Mouse (Mus musculus) cerebellum, postnatal 4 days (tissue): ENCODE results near the gene Slain1.
A peak's percentile ranks its signal among the peaks of the same experiment; 100 is the strongest.
"Not testable (repeated sequence)": the region's sequence is repeated elsewhere in the genome, so short reads cannot be mapped to it uniquely, and the experiment has no call there.

Source experiments
- DNase-seq, 2 experiments: peaks; one replicate each; pipeline ENCODE4 v3.0.0; 2022; ENCODE audit warnings: low spot score in 2 of 2, mixed read lengths in 1 of 2

Gene Slain1

GRCm38 (mm10) chr14:103720637-103721355, 70.8 kb downstream of the Slain1 start:
- peak; percentile 67 to 72 for DNase-seq

- DNase-seq, result no peak
Observed at GRCm38 (mm10) chr14:103723314-103723713, 73.3 kb downstream of the Slain1 start.

GRCm38 (mm10) chr14:103723841-103724240, 73.8 kb downstream of the Slain1 start:
- no peak for DNase-seq

- no peak for DNase-seq
Observed at GRCm38 (mm10) chr14:103728506-103728905, 78.5 kb downstream of the Slain1 start.

GRCm38 (mm10) chr14:103728951-103729725, 79.1 kb downstream of the Slain1 start:
- DNase-seq, result no peak

GRCm38 (mm10) chr14:103729760-103730367, 79.8 kb downstream of the Slain1 start:
- no peak for DNase-seq

- DNase-seq, result no peak
Observed at GRCm38 (mm10) chr14:103732626-103733025, 82.6 kb downstream of the Slain1 start.

GRCm38 (mm10) chr14:103741216-103741615, 91.2 kb downstream of the Slain1 start:
- no peak for DNase-seq

GRCm38 (mm10) chr14:103742150-103742549, 92.1 kb downstream of the Slain1 start:
- DNase-seq, result no peak

- DNase-seq, result no peak
Observed at GRCm38 (mm10) chr14:103747345-103747744, 97.3 kb downstream of the Slain1 start.

GRCm38 (mm10) chr14:103750638-103751037, 100.6 kb downstream of the Slain1 start:
- not testable (repeated sequence) for DNase-seq

GRCm38 (mm10) chr14:103751384-103751783, 101.4 kb downstream of the Slain1 start:
- no peak for DNase-seq

GRCm38 (mm10) chr14:103752773-103753172, 102.7 kb downstream of the Slain1 start:
- DNase-seq, result no peak

- no peak for DNase-seq
Observed at GRCm38 (mm10) chr14:103754041-103754440, 104.0 kb downstream of the Slain1 start.

- DNase-seq, result no peak
Observed at GRCm38 (mm10) chr14:103754465-103754864, 104.4 kb downstream of the Slain1 start.
